Mouse (Mus musculus): ENCODE measurements around the gene Slc11a1.

Slc11a1 gene

DNA sequence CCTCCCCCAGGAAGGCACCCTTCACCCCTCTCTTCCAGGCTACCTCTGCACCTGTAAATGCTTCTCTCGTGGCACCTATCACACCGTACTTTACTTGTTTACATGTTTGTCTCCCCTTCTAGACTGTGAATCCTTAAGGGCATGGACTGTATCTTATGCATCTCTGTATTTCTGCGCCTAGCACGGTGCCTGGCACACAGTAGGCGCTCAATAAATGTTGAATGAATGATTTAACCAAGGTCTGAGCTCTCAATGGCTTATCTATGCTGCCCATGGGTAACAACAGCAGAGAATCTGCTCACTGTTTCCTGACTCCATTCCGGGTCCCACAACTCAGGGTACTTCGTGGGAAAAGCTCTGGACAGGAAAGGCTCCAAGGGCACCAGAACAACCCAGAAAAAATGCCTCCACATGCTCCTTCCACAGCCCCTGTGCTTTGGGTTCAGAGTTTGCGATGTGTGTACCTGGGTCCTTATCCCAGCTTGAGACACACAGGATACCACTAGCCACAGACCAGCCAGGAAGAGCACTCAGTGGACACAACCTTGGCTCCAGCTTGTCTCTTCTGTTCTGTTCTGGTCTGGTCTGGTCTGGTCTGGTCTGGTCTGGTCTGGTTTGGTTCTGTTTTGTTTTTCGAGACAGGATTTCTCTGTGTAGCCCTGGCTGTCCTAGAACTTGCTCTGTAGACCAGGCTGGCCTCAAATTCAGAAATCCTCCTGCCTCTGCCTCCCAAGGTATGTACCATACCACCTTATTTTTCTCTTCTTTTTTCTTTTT, 21.4 kb upstream of the Slc11a1 start:
- in situ Hi-C loops (cut with MboI, MseI) = no loop called here

GRCm38 (mm10) chr1:74357531-74357930, 17.5 kb upstream of the Slc11a1 start:
- in situ Hi-C loops (cut with MboI, MseI) = no loop called here

GRCm38 (mm10) chr1:74359952-74360517, 15.0 kb upstream of the Slc11a1 start:
- in situ Hi-C loops (cut with MboI, MseI) = no loop called here

- in situ Hi-C loops (cut with MboI, MseI) = no loop called here
Observed at GRCm38 (mm10) chr1:74361812-74362211, 13.2 kb upstream of the Slc11a1 start, which contains the start of gene Catip. TSS of gene Catip (plus strand) at chr1:74362108.

GRCm38 (mm10) chr1:74362325-74363229, 12.4 kb upstream of the Slc11a1 start:
- in situ Hi-C loops (cut with MboI, MseI) = no loop called here

GRCm38 (mm10) chr1:74363437-74363836, 11.6 kb upstream of the Slc11a1 start:
- in situ Hi-C loops (cut with MboI, MseI) = no loop called here

DNA sequence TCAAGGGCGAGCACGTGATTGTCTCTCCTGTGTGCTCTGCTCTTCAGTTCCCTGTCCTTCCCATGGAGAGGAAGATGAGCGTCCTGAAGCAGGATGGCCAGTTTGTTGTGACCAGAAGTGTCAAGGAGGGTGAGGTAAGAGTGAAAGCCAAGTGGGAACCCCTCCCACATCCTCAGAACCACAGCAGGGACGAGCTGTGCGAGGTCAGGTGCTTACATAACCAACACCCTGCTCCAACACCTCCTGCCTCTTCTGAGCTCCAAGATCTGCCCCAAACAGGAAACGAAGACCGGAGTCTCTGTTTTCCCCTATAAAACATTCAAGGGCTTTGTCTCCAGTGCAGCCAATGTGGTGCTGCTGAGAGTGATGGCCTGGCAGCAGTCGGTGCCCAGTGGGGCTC, 10.7 kb upstream of the Slc11a1 start:
- in situ Hi-C loops (cut with MboI, MseI) = no loop called here

GRCm38 (mm10) chr1:74367886-74368645, 6.9 kb upstream of the Slc11a1 start:
- in situ Hi-C loops (cut with MboI, MseI) = no loop called here

DNA sequence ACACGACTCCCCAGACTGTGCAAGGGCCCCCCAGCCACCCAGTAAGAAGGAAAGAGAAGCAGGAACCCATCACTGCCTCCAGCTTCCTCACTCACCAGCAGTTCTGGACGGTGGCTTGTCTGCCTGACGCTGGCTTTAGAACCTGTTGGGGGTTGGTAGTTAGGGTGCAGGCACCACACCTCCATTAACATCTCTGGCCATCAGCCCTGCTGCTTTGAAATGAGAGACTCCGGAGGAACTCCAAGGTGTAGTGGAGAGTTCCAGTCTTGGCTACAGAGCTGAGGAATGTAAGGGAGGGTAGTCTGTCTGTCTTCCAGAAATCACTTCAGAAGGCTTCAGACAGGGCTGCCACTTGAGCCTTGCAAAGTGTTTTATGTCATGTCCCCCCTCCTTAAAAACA, 5.0 kb upstream of the Slc11a1 start:
- in situ Hi-C loops (cut with MboI, MseI) = no loop called here

- in situ Hi-C loops (cut with MboI, MseI) = no loop called here
Observed at GRCm38 (mm10) chr1:74373372-74373771, 1.6 kb upstream of the Slc11a1 start.

DNA sequence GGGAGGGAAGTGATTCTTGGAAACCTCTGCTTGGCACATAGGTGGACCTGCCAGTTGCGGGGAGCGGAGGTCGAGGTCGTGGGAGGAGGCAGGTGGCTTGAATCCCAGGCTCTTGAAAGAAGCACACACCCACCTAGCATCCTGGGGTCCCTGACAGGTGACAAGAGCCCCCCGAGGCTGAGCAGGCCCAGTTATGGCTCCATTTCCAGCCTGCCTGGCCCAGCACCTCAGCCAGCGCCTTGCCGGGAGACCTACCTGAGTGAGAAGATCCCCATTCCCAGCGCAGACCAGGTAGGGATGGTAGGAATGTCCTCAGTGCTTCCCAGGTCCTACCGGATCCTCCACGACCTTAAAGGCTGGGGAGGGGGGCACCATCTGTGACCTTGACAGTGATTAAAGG, 566 bp downstream of the Slc11a1 start:
- in situ Hi-C loops (cut with MboI, MseI) = loop anchor here (25.0 kb wide), 1 partner anchor 438 kb away; no protein-coding TSS in a partner anchor

GRCm38 (mm10) chr1:74376396-74376795, 1.4 kb downstream of the Slc11a1 start:
- in situ Hi-C loops (cut with MboI, MseI) = loop anchor here (25.0 kb wide), 1 partner anchor 439 kb away; no protein-coding TSS in a partner anchor

DNA sequence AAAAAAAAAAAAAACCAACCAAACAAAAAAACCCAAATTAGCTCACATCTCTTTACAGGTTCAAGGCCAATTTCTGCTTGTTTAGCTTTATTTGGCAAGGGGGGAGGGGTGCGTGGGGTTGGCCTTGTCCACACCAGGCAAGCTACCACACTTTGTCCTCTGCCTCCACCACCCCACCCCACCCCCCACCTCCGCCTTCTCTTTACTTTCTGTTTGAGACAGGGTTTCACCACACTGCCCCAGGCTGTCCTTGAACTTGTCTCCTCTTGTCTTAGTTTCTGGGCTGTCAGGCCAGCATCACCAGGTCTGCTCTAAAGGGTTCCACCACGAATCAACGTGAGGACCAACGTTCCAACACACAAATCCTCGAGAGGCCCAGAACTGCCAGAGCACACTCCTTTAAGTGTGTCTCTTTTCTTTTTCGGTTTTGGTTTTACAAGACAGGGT, 4.1 kb downstream of the Slc11a1 start:
- in situ Hi-C loops (cut with MboI, MseI) = loop anchor here (25.0 kb wide), 1 partner anchor 442 kb away; no protein-coding TSS in a partner anchor

DNA sequence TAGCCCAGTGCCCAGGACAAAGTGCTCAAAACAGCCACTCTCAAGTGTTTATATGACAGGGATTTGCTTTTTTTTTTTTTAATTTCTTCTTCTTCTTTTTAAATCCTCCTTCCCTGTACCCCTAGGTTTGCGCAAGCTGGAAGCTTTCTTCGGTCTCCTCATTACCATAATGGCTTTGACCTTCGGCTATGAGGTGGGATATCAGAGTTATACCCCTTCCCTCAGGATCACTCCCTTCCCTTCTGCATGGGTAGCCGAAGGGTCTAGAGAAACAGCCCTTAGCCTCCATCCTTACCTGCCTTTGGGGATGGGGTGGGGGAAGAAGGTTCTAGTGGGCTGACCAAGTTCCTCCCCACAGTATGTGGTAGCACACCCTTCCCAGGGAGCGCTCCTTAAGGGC, 5.5 kb downstream of the Slc11a1 start:
- in situ Hi-C loops (cut with MboI, MseI) = loop anchor here (10.0 to 25.0 kb wide), 2 partner anchors 86 to 443 kb away; no protein-coding TSS in a partner anchor

DNA sequence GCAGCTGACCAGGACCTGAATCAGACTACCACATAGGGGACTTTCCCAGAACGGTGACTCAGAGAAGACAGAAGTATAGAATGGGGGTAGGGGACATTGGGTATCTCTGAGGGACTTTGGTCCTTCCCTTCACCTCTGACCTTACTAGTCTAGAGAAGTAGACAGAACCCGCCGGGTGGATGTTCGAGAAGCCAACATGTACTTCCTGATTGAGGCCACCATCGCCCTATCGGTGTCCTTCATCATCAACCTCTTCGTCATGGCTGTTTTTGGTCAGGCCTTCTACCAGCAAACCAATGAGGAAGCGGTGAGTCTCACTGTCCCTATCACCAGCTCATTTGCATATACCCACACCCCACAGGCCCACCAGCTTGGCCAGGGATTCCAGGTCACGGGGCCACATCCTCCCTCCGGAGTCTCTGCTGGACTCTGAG, 6.6 kb downstream of the Slc11a1 start:
- in situ Hi-C loops (cut with MboI, MseI) = loop anchor here (10.0 to 25.0 kb wide), 2 partner anchors 87 to 444 kb away; no protein-coding TSS in a partner anchor

GRCm38 (mm10) chr1:74383385-74383784, 8.4 kb downstream of the Slc11a1 start:
- in situ Hi-C loops (cut with MboI, MseI) = loop anchor here (10.0 to 25.0 kb wide), 2 partner anchors 89 to 446 kb away; no protein-coding TSS in a partner anchor

GRCm38 (mm10) chr1:74384525-74384924, 9.5 kb downstream of the Slc11a1 start:
- in situ Hi-C loops (cut with MboI, MseI) = loop anchor here (10.0 to 25.0 kb wide), 2 partner anchors 90 to 447 kb away; no protein-coding TSS in a partner anchor

DNA sequence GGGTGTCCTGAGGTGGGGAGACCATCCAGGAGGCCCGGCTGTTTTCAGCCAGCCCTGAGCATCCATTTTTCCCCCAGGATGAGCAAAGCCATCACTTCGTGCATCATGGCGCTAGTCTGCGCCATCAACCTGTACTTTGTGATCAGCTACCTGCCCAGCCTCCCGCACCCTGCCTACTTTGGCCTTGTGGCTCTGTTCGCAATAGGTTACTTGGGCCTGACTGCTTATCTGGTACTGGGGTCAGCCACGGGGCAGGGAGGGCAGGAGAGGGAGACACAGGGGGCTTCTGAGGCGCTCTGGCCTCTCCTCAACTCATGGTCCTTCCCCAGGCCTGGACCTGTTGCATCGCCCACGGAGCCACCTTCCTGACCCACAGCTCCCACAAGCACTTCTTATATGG, 10.1 kb downstream of the Slc11a1 start:
- in situ Hi-C loops (cut with MboI, MseI) = loop anchor here (10.0 to 25.0 kb wide), 2 partner anchors 90 to 448 kb away; no protein-coding TSS in a partner anchor

GRCm38 (mm10) chr1:74385531-74385930, 10.5 kb downstream of the Slc11a1 start:
- in situ Hi-C loops (cut with MboI, MseI) = loop anchor here (10.0 to 25.0 kb wide), 2 partner anchors 91 to 448 kb away; no protein-coding TSS in a partner anchor

GRCm38 (mm10) chr1:74386363-74386713, 11.3 kb downstream of the Slc11a1 start:
- in situ Hi-C loops (cut with MboI, MseI) = loop anchor here (10.0 to 25.0 kb wide), 2 partner anchors 92 to 449 kb away; no protein-coding TSS in a partner anchor

Data from T-helper 2 cell (primary cell).